Mouse (Mus musculus) right cerebral cortex, postnatal 14 days (tissue): Measurements from ENCODE around the gene Esp34.

Experiments used
- DNase-seq: peaks from one replicate; pipeline ENCODE4 v3.0.0; 2022

Esp34 gene

DNA sequence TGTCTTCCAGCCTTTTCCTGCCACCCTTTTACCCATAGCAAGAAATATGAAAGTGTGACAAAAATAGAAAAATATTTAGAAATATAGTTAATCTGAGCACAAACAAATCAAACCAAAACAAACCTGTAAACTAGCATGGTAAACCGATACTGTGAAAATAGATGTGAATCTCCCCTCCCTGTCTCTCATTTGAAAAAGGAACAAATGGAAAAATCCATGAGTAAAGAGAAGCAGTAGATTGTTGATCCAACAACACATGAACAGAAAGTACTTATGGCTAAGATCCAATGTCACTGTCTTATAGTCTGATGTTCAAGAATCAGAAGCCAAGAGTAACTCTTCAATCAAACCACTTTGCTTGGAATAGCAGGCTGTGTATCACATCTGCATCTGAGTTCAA, at the start of gene Esp34:
TSS of gene Esp34 (plus strand) at position 301 of the 400 bp plus-strand sequence.
- DNase-seq, result no peak

DNA sequence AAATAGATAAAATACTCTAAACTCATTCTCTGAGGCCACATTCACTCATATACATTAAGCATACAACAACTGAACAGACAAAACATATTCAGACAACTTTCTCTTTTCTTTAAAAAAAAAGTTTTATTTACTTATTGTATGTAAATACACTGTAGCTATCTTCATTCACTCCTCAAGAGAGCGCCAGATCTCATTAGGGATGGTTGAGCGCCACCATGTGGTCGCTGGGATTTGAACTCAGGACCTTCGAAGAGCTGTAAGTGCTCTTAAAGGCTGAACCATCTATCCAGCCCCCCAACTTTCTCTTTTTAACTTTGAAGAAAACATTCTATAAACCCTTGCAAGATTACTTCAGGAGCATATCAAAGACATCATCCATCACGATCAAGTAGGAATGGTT, 8.5 kb downstream of the Esp34 start:
- DNase-seq, result no peak
